Mouse (Mus musculus): ENCODE results near the gene F3. TPM values are rescaled to one million over a fixed set of nuclear protein-coding genes. Genes with fewer than 3 reads are reported as not detected.
A peak's percentile ranks its signal among the peaks of the same experiment; 100 is the strongest.

The F3 gene
- polyA plus RNA-seq, 1 experiment from 2014 or later = 4.8 TPM

GRCm38 (mm10) chr3:121700364-121700952 lies 22.9 kb upstream of the F3 start:
- Histone ChIP-seq H3K9ac (ENCODE audit: low read length) (no peak overlapping the region), H3K9me3 (ENCODE audit: control insufficient read depth, low read length) (no peaks in the 10 kb centered on the region), H3K27ac (ENCODE audit: low read depth, low read length) (peak overlapping the region; percentile 70), H3K27me3 (ENCODE audit: control insufficient read depth, insufficient read depth, low read length) (no peaks in the 10 kb centered on the region), H3K4me2 (peak overlapping the region; percentile 21; the same call in 1 of the 2 replicates), H3K4me3 (ENCODE audit: low read depth, low read length) (no peak overlapping the region), H3K36me3 (ENCODE audit: control insufficient read depth, insufficient read depth, low read length) (no peaks in the 10 kb centered on the region), H3K4me1 (ENCODE audit: control insufficient read depth, insufficient read depth, low read length) (peaks cover 17% of the 10 kb centered on the region)
- ATAC-seq (ENCODE audit: low FRiP score) (peak; percentile 94), DNase-seq (ENCODE audit: low spot score, missing footprints) (peak; percentile 95)
- 10% methylated on average over 8 of the region's 8 CpGs for WGBS

GRCm38 (mm10) chr3:121703155-121703879 lies 20.0 kb upstream of the F3 start:
- ATAC-seq (ENCODE audit: low FRiP score) = no peak
- Histone ChIP-seq H3K9me3 (ENCODE audit: control insufficient read depth, low read length) (no peaks in the 10 kb centered on the region), H3K27ac (ENCODE audit: low read depth, low read length) (no peak overlapping the region), H3K4me1 (ENCODE audit: control insufficient read depth, insufficient read depth, low read length) (peaks cover 17% of the 10 kb centered on the region), H3K9ac (ENCODE audit: low read length) (no peak overlapping the region), H3K27me3 (ENCODE audit: control insufficient read depth, insufficient read depth, low read length) (no peaks in the 10 kb centered on the region), H3K36me3 (ENCODE audit: control insufficient read depth, insufficient read depth, low read length) (no peaks in the 10 kb centered on the region), H3K4me3 (ENCODE audit: low read depth, low read length) (no peak overlapping the region), H3K4me2 (no peak overlapping the region)
- no peak for DNase-seq (ENCODE audit: low spot score, missing footprints)
- 91% methylated on average over 7 of the region's 7 CpGs for WGBS

GRCm38 (mm10) chr3:121703880-121704243 lies 19.5 kb upstream of the F3 start:
- Histone ChIP-seq H3K4me2 (no peak overlapping the region), H3K4me1 (ENCODE audit: control insufficient read depth, insufficient read depth, low read length) (peaks cover 17% of the 10 kb centered on the region)
- WGBS = 81% methylated on average over 3 of the region's 3 CpGs

GRCm38 (mm10) chr3:121706087-121706486 lies 17.2 kb upstream of the F3 start:
- Histone ChIP-seq H3K27ac (ENCODE audit: low read depth, low read length) (no peak overlapping the region), H3K9ac (ENCODE audit: low read length) (no peak overlapping the region), H3K4me3 (ENCODE audit: low read depth, low read length) (no peak overlapping the region), H3K4me1 (ENCODE audit: control insufficient read depth, insufficient read depth, low read length) (peaks cover 8% of the 10 kb centered on the region), H3K4me2 (no peak overlapping the region), H3K27me3 (ENCODE audit: control insufficient read depth, insufficient read depth, low read length) (no peaks in the 10 kb centered on the region), H3K36me3 (ENCODE audit: control insufficient read depth, insufficient read depth, low read length) (no peaks in the 10 kb centered on the region), H3K9me3 (ENCODE audit: control insufficient read depth, low read length) (no peaks in the 10 kb centered on the region)
- no peak for ATAC-seq (ENCODE audit: low FRiP score)
- WGBS = 82% methylated on average over 5 of the region's 5 CpGs
- DNase-seq (ENCODE audit: low spot score, missing footprints) = no peak

More at GRCm38 (mm10) chr3:121703880-121704243, 19.5 kb upstream of the F3 start:
- ATAC-seq (ENCODE audit: low FRiP score) = no peak
- H3K4me3 ChIP-seq (ENCODE audit: low read depth, low read length) = no peak overlapping the region
- H3K9ac ChIP-seq (ENCODE audit: low read length) = no peak overlapping the region
- no peak overlapping the region for H3K27ac ChIP-seq (ENCODE audit: low read depth, low read length)
- DNase-seq (ENCODE audit: low spot score, missing footprints) = no peak
- no peaks in the 10 kb centered on the region for H3K9me3 ChIP-seq (ENCODE audit: control insufficient read depth, low read length)
- H3K27me3 ChIP-seq (ENCODE audit: control insufficient read depth, insufficient read depth, low read length) = no peaks in the 10 kb centered on the region
- no peaks in the 10 kb centered on the region for H3K36me3 ChIP-seq (ENCODE audit: control insufficient read depth, insufficient read depth, low read length)

GRCm38 (mm10) chr3:121707106-121707505 lies 16.2 kb upstream of the F3 start:
- Histone ChIP-seq H3K27ac (ENCODE audit: low read depth, low read length) (no peak overlapping the region), H3K9me3 (ENCODE audit: control insufficient read depth, low read length) (no peaks in the 10 kb centered on the region), H3K4me3 (ENCODE audit: low read depth, low read length) (no peak overlapping the region), H3K27me3 (ENCODE audit: control insufficient read depth, insufficient read depth, low read length) (no peaks in the 10 kb centered on the region), H3K4me1 (ENCODE audit: control insufficient read depth, insufficient read depth, low read length) (no peaks in the 10 kb centered on the region), H3K4me2 (no peak overlapping the region), H3K36me3 (ENCODE audit: control insufficient read depth, insufficient read depth, low read length) (no peaks in the 10 kb centered on the region), H3K9ac (ENCODE audit: low read length) (no peak overlapping the region)
- ATAC-seq (ENCODE audit: low FRiP score) (no peak), DNase-seq (ENCODE audit: low spot score, missing footprints) (no peak)
- WGBS = 86% methylated on average over 4 of the region's 4 CpGs

GRCm38 (mm10) chr3:121710894-121711531 lies 12.3 kb upstream of the F3 start:
- H3K27me3 ChIP-seq (ENCODE audit: control insufficient read depth, insufficient read depth, low read length) = no peaks in the 10 kb centered on the region
- H3K9ac ChIP-seq (ENCODE audit: low read length) = no peak overlapping the region
- no peak overlapping the region for H3K27ac ChIP-seq (ENCODE audit: low read depth, low read length)
- no peaks in the 10 kb centered on the region for H3K36me3 ChIP-seq (ENCODE audit: control insufficient read depth, insufficient read depth, low read length)
- H3K4me1 ChIP-seq (ENCODE audit: control insufficient read depth, insufficient read depth, low read length) = no peaks in the 10 kb centered on the region
- no peak overlapping the region for H3K4me2 ChIP-seq
- no peak overlapping the region for H3K4me3 ChIP-seq (ENCODE audit: low read depth, low read length)
- 90% methylated on average over 7 of the region's 7 CpGs for WGBS
- no peak for DNase-seq (ENCODE audit: low spot score, missing footprints)
- H3K9me3 ChIP-seq (ENCODE audit: control insufficient read depth, low read length) = no peaks in the 10 kb centered on the region
- ATAC-seq (ENCODE audit: low FRiP score) = no peak

- H3K36me3 ChIP-seq (ENCODE audit: control insufficient read depth, insufficient read depth, low read length) = no peaks in the 10 kb centered on the region
- ATAC-seq (ENCODE audit: low FRiP score) (no peak), DNase-seq (ENCODE audit: low spot score, missing footprints) (no peak)
- WGBS = 71% methylated on average over 4 of the region's 4 CpGs
- no peak overlapping the region for H3K27ac ChIP-seq (ENCODE audit: low read depth, low read length)
- no peak overlapping the region for H3K9ac ChIP-seq (ENCODE audit: low read length)
- no peaks in the 10 kb centered on the region for H3K27me3 ChIP-seq (ENCODE audit: control insufficient read depth, insufficient read depth, low read length)
- no peaks in the 10 kb centered on the region for H3K4me1 ChIP-seq (ENCODE audit: control insufficient read depth, insufficient read depth, low read length)
- no peak overlapping the region for H3K4me2 ChIP-seq
- no peaks in the 10 kb centered on the region for H3K9me3 ChIP-seq (ENCODE audit: control insufficient read depth, low read length)
- H3K4me3 ChIP-seq (ENCODE audit: low read depth, low read length) = no peak overlapping the region
Measured at GRCm38 (mm10) chr3:121712222-121712621, 11.1 kb upstream of the F3 start.

- Histone ChIP-seq H3K27me3 (ENCODE audit: control insufficient read depth, insufficient read depth, low read length) (no peaks in the 10 kb centered on the region; the same call in 1 of the 2 replicates), H3K27ac (ENCODE audit: low read depth, low read length) (no peak overlapping the region), H3K9me3 (ENCODE audit: control insufficient read depth, low read length) (no peaks in the 10 kb centered on the region), H3K36me3 (ENCODE audit: control insufficient read depth, insufficient read depth, low read length) (no peaks in the 10 kb centered on the region), H3K4me1 (ENCODE audit: control insufficient read depth, insufficient read depth, low read length) (no peaks in the 10 kb centered on the region), H3K4me2 (no peak overlapping the region), H3K9ac (ENCODE audit: low read length) (no peak overlapping the region), H3K4me3 (ENCODE audit: low read depth, low read length) (no peak overlapping the region)
- WGBS = 84% methylated on average over 17 of the region's 17 CpGs
- DNase-seq (ENCODE audit: low spot score, missing footprints) (no peak), ATAC-seq (ENCODE audit: low FRiP score) (no peak)
Measured at GRCm38 (mm10) chr3:121713151-121713701, 10.1 kb upstream of the F3 start.

GRCm38 (mm10) chr3:121713816-121714215 lies 9.5 kb upstream of the F3 start:
- no peak overlapping the region for H3K9ac ChIP-seq (ENCODE audit: low read length)
- WGBS = 89% methylated on average over 8 of the region's 8 CpGs

More at GRCm38 (mm10) chr3:121713816-121714215, 9.5 kb upstream of the F3 start:
- H3K4me3 ChIP-seq (ENCODE audit: low read depth, low read length) = no peak overlapping the region
- no peaks in the 10 kb centered on the region for H3K4me1 ChIP-seq (ENCODE audit: control insufficient read depth, insufficient read depth, low read length)
- no peak overlapping the region for H3K27ac ChIP-seq (ENCODE audit: low read depth, low read length)
- DNase-seq (ENCODE audit: low spot score, missing footprints) = no peak
- ATAC-seq (ENCODE audit: low FRiP score) = no peak
- H3K36me3 ChIP-seq (ENCODE audit: control insufficient read depth, insufficient read depth, low read length) = no peaks in the 10 kb centered on the region
- H3K27me3 ChIP-seq (ENCODE audit: control insufficient read depth, insufficient read depth, low read length) = no peaks in the 10 kb centered on the region; the same call in 1 of the 2 replicates
- H3K4me2 ChIP-seq = no peak overlapping the region
- H3K9me3 ChIP-seq (ENCODE audit: control insufficient read depth, low read length) = no peaks in the 10 kb centered on the region

All from midbrain, embryonic 11.5 days (tissue).